Mouse (Mus musculus) sigmoid colon, adult 10 weeks (tissue): Measurements from ENCODE around the gene Gm21117. TPM values are rescaled to one million over a fixed set of nuclear protein-coding genes. Genes with fewer than 3 reads are reported as not detected.

Experiments used
- polyA plus RNA-seq: library from polyadenylated mRNA; stranded (reverse); fragments of 350-450 nt; fragmentation: Illumina TruSeq; extraction: RNeasy Lipid Tissue Mini Kit (QIAGEN cat#74804); gene quantifications from one replicate; pipeline ENCODE4 v1.2.3, GENCODE M21; 2014; ENCODE audit warnings: low read depth, low replicate concordance

Gm21117 gene
- not detected for polyA plus RNA-seq

DNA sequence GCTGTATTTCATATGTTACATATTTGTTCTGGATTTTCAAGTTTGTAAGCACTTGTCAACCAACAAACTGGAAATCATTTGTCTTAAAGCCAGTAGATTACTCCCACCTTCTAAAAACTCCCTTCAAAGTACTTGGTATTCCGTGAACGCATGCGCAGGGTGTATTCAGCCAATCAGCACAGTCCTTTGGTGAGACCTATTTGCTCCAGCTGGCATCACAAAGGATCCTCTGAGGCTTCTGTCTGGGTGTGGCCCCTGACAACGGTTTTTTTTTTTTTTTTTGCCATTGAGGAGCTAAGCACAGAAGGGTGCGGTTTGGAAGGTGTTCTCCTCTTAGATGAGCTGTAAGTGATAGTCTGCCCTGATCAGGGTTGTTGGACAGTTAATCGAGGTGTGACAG lies at the start of gene Gm21117:
TSS of gene Gm21117 (plus strand) at position 301 of the 400 bp plus-strand sequence.

